ENCODE assay signal across 8 mouse cellular contexts in genomic region chr2:132111266-132111665, GRCm38 (mm10). TPM values are rescaled to one million over a fixed set of nuclear protein-coding genes. Genes with fewer than 3 reads are reported as not detected.
DNase-seq lines count a peak whose midpoint lies in the region; ATAC-seq and TF ChIP-seq lines count a peak whose summit lies in the region.

No protein-coding gene starts in this region.

- H3K36me3 ChIP-seq in embryonic facial prominence, embryonic 15.5 days: no peaks in the 10 kb centered on the region
- no peaks in the 10 kb centered on the region for H3K36me3 ChIP-seq in liver, embryonic 11.5 days (ENCODE audit: control insufficient read depth, insufficient read depth, low read length)
- H3K36me3 ChIP-seq in myocyte (ENCODE audit: control insufficient read depth, insufficient read depth): no peaks in the 10 kb centered on the region

- no peak overlapping the region for H3ac ChIP-seq in myocyte (ENCODE audit: control insufficient read depth, insufficient read length)

- H3K4me2 ChIP-seq in embryonic facial prominence, embryonic 15.5 days (replicated peaks): no peak overlapping the region
- no peak overlapping the region for H3K4me2 ChIP-seq in liver, embryonic 11.5 days
- peak overlapping the region; percentile 66 for H3K4me2 ChIP-seq in myocyte (ENCODE audit: low read depth)

- no peak overlapping the region for H3K27ac ChIP-seq in embryonic facial prominence, embryonic 15.5 days (replicated peaks)
- no peak overlapping the region for H3K27ac ChIP-seq in liver, embryonic 11.5 days (ENCODE audit: low read depth, low read length)

- TF ChIP-seq POLR2A in myocyte (IDR thresholded peaks at IDR 0.05; ENCODE audit: insufficient read length, low read depth): no peak

- no peak overlapping the region for H3K9ac ChIP-seq in embryonic facial prominence, embryonic 15.5 days
- H3K9ac ChIP-seq in liver, embryonic 11.5 days (ENCODE audit: low read depth, low read length): no peak overlapping the region

- H3K9me3 ChIP-seq in embryonic facial prominence, embryonic 15.5 days (replicated peaks): no peaks in the 10 kb centered on the region
- H3K9me3 ChIP-seq in liver, embryonic 11.5 days (ENCODE audit: control insufficient read depth, low read length): no peaks in the 10 kb centered on the region

- 0 out of 2 replicates have a peak, but pooled peaks have one; percentile 66 for ATAC-seq in embryonic facial prominence, embryonic 15.5 days (ENCODE audit: insufficient number of reproducible peaks, low FRiP score, low TSS enrichment, low read depth)
- 0 out of 2 replicates have a peak, but pooled peaks have one; percentile 29 for ATAC-seq in liver, embryonic 11.5 days (replicated peaks; ENCODE audit: low FRiP score)

- H3K79me2 ChIP-seq in myocyte (ENCODE audit: control insufficient read depth, insufficient read depth): peaks cover 90% of the 10 kb centered on the region

- peak; percentile 69 for DNase-seq in CD4-positive helper T cell, adult 2 months (ENCODE audit: low read depth, low spot score)
- peak; percentile 64 for DNase-seq in adrenal gland, postnatal 10 days
- DNase-seq in heart, adult 9 months (ENCODE audit: low spot score in 2 of 2): peak; percentile 51 to 63
- peak; percentile 76 for DNase-seq in kidney, postnatal 10 days
- no peak for DNase-seq in liver, embryonic 11.5 days (ENCODE audit: low spot score)
- peak; percentile 71 for DNase-seq in testis, postnatal 10 days (ENCODE audit: low spot score)

- no peak overlapping the region for H3K4me3 ChIP-seq in embryonic facial prominence, embryonic 15.5 days (replicated peaks)
- H3K4me3 ChIP-seq in liver, embryonic 11.5 days (ENCODE audit: low read depth, low read length): no peak overlapping the region
- H3K4me3 ChIP-seq in myocyte: no peak overlapping the region

- no peaks in the 10 kb centered on the region for H3K27me3 ChIP-seq in embryonic facial prominence, embryonic 15.5 days
- no peaks in the 10 kb centered on the region for H3K27me3 ChIP-seq in liver, embryonic 11.5 days (replicated peaks; ENCODE audit: control insufficient read depth, insufficient read depth, low read length)
- no peaks in the 10 kb centered on the region for H3K27me3 ChIP-seq in myocyte (ENCODE audit: control insufficient read depth, insufficient read depth, insufficient read length)

- peaks cover 27% of the 10 kb centered on the region for H3K4me1 ChIP-seq in embryonic facial prominence, embryonic 15.5 days
- H3K4me1 ChIP-seq in liver, embryonic 11.5 days (replicated peaks; ENCODE audit: control insufficient read depth, insufficient read depth, low read length): peaks cover 7% of the 10 kb centered on the region

- WGBS in embryonic facial prominence, embryonic 15.5 days: 43% methylated on average over 9 of the region's 9 CpGs
- 53% methylated on average over 9 of the region's 9 CpGs for WGBS in liver, embryonic 11.5 days

TF ChIP-seq in myocyte, 11 proteins besides CTCF, POLR2A, EP300 and RAD21:
- 0 out of 2 replicates have a peak, but pooled peaks have one; percentile 19 for TF ChIP-seq CEBPB (IDR thresholded peaks at IDR 0.05; ENCODE audit: insufficient read depth, poor library complexity, severe bottlenecking)
- no peak for TF ChIP-seq SRF (IDR thresholded peaks at IDR 0.05; ENCODE audit: control insufficient read depth, insufficient read length, low read depth)
- no peak for TF ChIP-seq USF1 (IDR thresholded peaks at IDR 0.05; ENCODE audit: low read depth)
- TF ChIP-seq MYOD1 (IDR thresholded peaks at IDR 0.05; ENCODE audit: control insufficient read depth in 1 of 3, insufficient read length in 2 of 3, low read depth in 2 of 3): peak in 2 of 3 experiments; percentile 38 to 41

RNA-seq across cellular contexts. Expression of gene Slc23a2, which starts 33.6 kb away (rescaled TPM):
- total RNA-seq in adrenal gland, postnatal 10 days (2021): 10 to 100 TPM; 36.6 to 66.0 TPM
- 12.4 and 14.0 TPM in 2 replicates for polyA plus RNA-seq in embryonic facial prominence, embryonic 15.5 days (2015; fragmentation: Nextera tagmentation; extraction: Ambion mirVana)
- polyA plus RNA-seq in liver, embryonic 11.5 days (2014; fragmentation: Nextera tagmentation; extraction: Ambion mirVana): 7.2 and 7.9 TPM in 2 replicates
- 14.5 TPM for polyA plus RNA-seq in myocyte (2012; fragmentation: generic; extraction: Trizol)
